Mouse (Mus musculus) heart, embryonic 11.5 days (tissue): Measurements from ENCODE around the gene Usp42. TPM values are rescaled to one million over a fixed set of nuclear protein-coding genes. Genes with fewer than 3 reads are reported as not detected.
A peak's percentile ranks its signal among the peaks of the same experiment; 100 is the strongest.

Source experiments
- ATAC-seq: fragments of 200-750 bp; cut with Nextera tagmentation; replicated peaks from 2 replicates; pipeline ENCODE4 v1.8.0; 2017; ENCODE audit warnings: moderate library complexity; ENCODE audit not compliant: insufficient number of reproducible peaks, low FRiP score, low TSS enrichment
- H3K27ac ChIP-seq: fragments of 300-500 bp; sonication (generic); 2 replicates; pipeline ENCODE4 v1.5.1; 2014; ENCODE audit warnings: mild to moderate bottlenecking, low read depth, low read length
- H3K27me3 ChIP-seq: fragments of 300-500 bp; sonication (generic); 2 replicates; pipeline ENCODE4 v1.6.1; 2014; ENCODE audit warnings: mild to moderate bottlenecking, low read length, mixed read lengths; ENCODE audit not compliant: control insufficient read depth, insufficient read depth
- H3K36me3 ChIP-seq: fragments of 300-500 bp; sonication (generic); 2 replicates; pipeline ENCODE4 v1.6.1; 2014; ENCODE audit warnings: mild to moderate bottlenecking, low read length, moderate library complexity, mixed read lengths; ENCODE audit not compliant: control insufficient read depth, insufficient read depth
- H3K4me1 ChIP-seq: fragments of 300-500 bp; sonication (generic); 2 replicates; pipeline ENCODE4 v1.6.1; 2014; ENCODE audit warnings: low read length; ENCODE audit not compliant: control insufficient read depth, insufficient read depth
- H3K4me2 ChIP-seq: fragments of 300-500 bp; sonication (generic); 2 replicates; pipeline ENCODE4 v1.6.1; 2014; ENCODE audit warnings: mild to moderate bottlenecking, moderate library complexity
- H3K4me3 ChIP-seq: fragments of 300-500 bp; sonication (generic); 2 replicates; pipeline ENCODE4 v1.5.1; 2014; ENCODE audit warnings: low read depth, low read length
- H3K9ac ChIP-seq: fragments of 300-500 bp; sonication (generic); 2 replicates; pipeline ENCODE4 v1.6.1; 2014; ENCODE audit warnings: mild to moderate bottlenecking, low read depth, low read length, moderate library complexity
- H3K9me3 ChIP-seq: fragments of 300-500 bp; sonication (generic); replicated peaks from 2 replicates; pipeline ENCODE4 v1.6.1; 2016; ENCODE audit warnings: low read length; ENCODE audit not compliant: control insufficient read depth
- WGBS: fragments of 180-500 bp; shearing (Covaris S2); extraction: QIAGEN DNeasy Blood & Tissue Kit; methylation state at CpG from one replicate; pipeline ENCODE4 v1.1.7; 2014; ENCODE audit not compliant: insufficient replicate concordance; 5-methylcytosine and 5-hydroxymethylcytosine counted together
- polyA plus RNA-seq: library from polyadenylated mRNA; unstranded; fragments of >200 nt; fragmentation: Nextera tagmentation; extraction: Ambion mirVana; gene quantifications from 2 replicates; pipeline ENCODE4 v1.2.1, GENCODE M21; 2014

The Usp42 gene
- polyA plus RNA-seq = 14.3 and 16.2 TPM in 2 replicates

GRCm38 (mm10) chr5:143732180-143732891 is at the start of gene Usp42:
Gene Usp42 (minus strand): TSS chr5:143732280.
- H3K4me3 ChIP-seq = peak within 1 kb of the TSS; percentile 98
- peaks cover 5% of the 10 kb centered on the region for H3K4me1 ChIP-seq
- peak; percentile 97 for ATAC-seq
- 1% methylated on average over 76 of the region's 82 CpGs for WGBS
- peak within 1 kb of the TSS; percentile 93 for H3K9ac ChIP-seq
- peak within 1 kb of the TSS; percentile 94 for H3K27ac ChIP-seq
- no peaks in the 10 kb centered on the region for H3K27me3 ChIP-seq
- peak within 1 kb of the TSS; percentile 84 for H3K4me2 ChIP-seq
- no peaks in the 10 kb centered on the region for H3K9me3 ChIP-seq
- H3K36me3 ChIP-seq = no peaks in the 10 kb centered on the region

- Histone ChIP-seq H3K9ac (no peak overlapping the region), H3K4me1 (peaks cover 5% of the 10 kb centered on the region; the same call in 1 of the 2 replicates), H3K9me3 (no peaks in the 10 kb centered on the region), H3K36me3 (no peaks in the 10 kb centered on the region), H3K4me2 (no peak overlapping the region), H3K4me3 (no peak overlapping the region), H3K27ac (no peak overlapping the region), H3K27me3 (no peaks in the 10 kb centered on the region)
- no peak for ATAC-seq
- 85% methylated on average over 3 of the region's 3 CpGs for WGBS
Measured at GRCm38 (mm10) chr5:143760508-143760907, 28.4 kb upstream of the Usp42 start.

GRCm38 (mm10) chr5:143759554-143759953 is 27.5 kb upstream of the Usp42 start:
- Histone ChIP-seq H3K4me2 (no peak overlapping the region), H3K9ac (no peak overlapping the region), H3K36me3 (no peaks in the 10 kb centered on the region), H3K9me3 (no peaks in the 10 kb centered on the region), H3K4me3 (no peak overlapping the region), H3K27ac (no peak overlapping the region), H3K4me1 (peaks cover 5% of the 10 kb centered on the region; the same call in 1 of the 2 replicates), H3K27me3 (no peaks in the 10 kb centered on the region)
- WGBS = 81% methylated on average over 8 of the region's 8 CpGs
- ATAC-seq = no peak

GRCm38 (mm10) chr5:143757755-143758443 is 25.8 kb upstream of the Usp42 start:
- Histone ChIP-seq H3K9me3 (no peaks in the 10 kb centered on the region), H3K4me3 (peak overlapping the region; percentile 52), H3K9ac (peak overlapping the region; percentile 70), H3K4me1 (peaks cover 5% of the 10 kb centered on the region; the same call in 1 of the 2 replicates), H3K27ac (no peak overlapping the region), H3K4me2 (peak overlapping the region; percentile 77), H3K36me3 (no peaks in the 10 kb centered on the region), H3K27me3 (no peaks in the 10 kb centered on the region)
- ATAC-seq = peak; percentile 88
- WGBS = 18% methylated on average over 28 of the region's 28 CpGs

GRCm38 (mm10) chr5:143755529-143756141 is 23.6 kb upstream of the Usp42 start:
- WGBS = 85% methylated on average over 9 of the region's 9 CpGs
- Histone ChIP-seq H3K4me1 (peaks cover 5% of the 10 kb centered on the region; the same call in 1 of the 2 replicates), H3K36me3 (no peaks in the 10 kb centered on the region), H3K9me3 (no peaks in the 10 kb centered on the region), H3K4me3 (no peak overlapping the region), H3K27me3 (no peaks in the 10 kb centered on the region), H3K27ac (no peak overlapping the region), H3K4me2 (no peak overlapping the region), H3K9ac (no peak overlapping the region)
- no peak for ATAC-seq

GRCm38 (mm10) chr5:143749630-143750208 is 17.6 kb upstream of the Usp42 start:
- Histone ChIP-seq H3K4me3 (no peak overlapping the region), H3K4me2 (no peak overlapping the region)
- WGBS = 58% methylated on average over 2 of the region's 2 CpGs

GRCm38 (mm10) chr5:143731483-143732112 is 482 bp downstream of the Usp42 start:
- ATAC-seq = peak; percentile 60
- Histone ChIP-seq H3K4me3 (peak overlapping the region; percentile 98), H3K27ac (peak overlapping the region; percentile 94), H3K9me3 (no peaks in the 10 kb centered on the region), H3K27me3 (no peaks in the 10 kb centered on the region), H3K4me2 (peak overlapping the region; percentile 84), H3K9ac (peak overlapping the region; percentile 93), H3K4me1 (peaks cover 5% of the 10 kb centered on the region), H3K36me3 (no peaks in the 10 kb centered on the region)
- under 1% methylated on average over 55 of the region's 82 CpGs for WGBS

More at GRCm38 (mm10) chr5:143749630-143750208, 17.6 kb upstream of the Usp42 start:
- no peaks in the 10 kb centered on the region for H3K9me3 ChIP-seq
- H3K9ac ChIP-seq = no peak overlapping the region
- no peaks in the 10 kb centered on the region for H3K4me1 ChIP-seq
- H3K36me3 ChIP-seq = no peaks in the 10 kb centered on the region
- no peaks in the 10 kb centered on the region for H3K27me3 ChIP-seq
- no peak for ATAC-seq
- H3K27ac ChIP-seq = no peak overlapping the region

- H3K36me3 ChIP-seq = peaks cover 3% of the 10 kb centered on the region; the same call in 1 of the 2 replicates
- no peak for ATAC-seq
- 20% methylated on average over 6 of the region's 6 CpGs for WGBS
Measured at GRCm38 (mm10) chr5:143730915-143731314, 1.2 kb downstream of the Usp42 start.

More at GRCm38 (mm10) chr5:143730915-143731314, 1.2 kb downstream of the Usp42 start:
- peak overlapping the region; percentile 98 for H3K4me3 ChIP-seq
- H3K27me3 ChIP-seq = no peaks in the 10 kb centered on the region
- peaks cover 5% of the 10 kb centered on the region for H3K4me1 ChIP-seq
- no peaks in the 10 kb centered on the region for H3K9me3 ChIP-seq
- peak overlapping the region; percentile 93 for H3K9ac ChIP-seq
- peak overlapping the region; percentile 84 for H3K4me2 ChIP-seq
- H3K27ac ChIP-seq = no peak overlapping the region; the same call in 1 of the 2 replicates
